Mouse (Mus musculus) left cerebral cortex, postnatal 10 days (tissue): ENCODE data around the gene Rgs13. TPM values are rescaled to one million over a fixed set of nuclear protein-coding genes. Genes with fewer than 3 reads are reported as not detected.

Source experiments
- DNase-seq, 2 experiments: peaks; one replicate each; pipeline ENCODE4 v3.0.0; 2021 to 2022; ENCODE audit warnings: low spot score in 2 of 2, mixed read lengths in 1 of 2; ENCODE audit errors: extremely low spot score in 1 of 2
- intact Hi-C: fragments of 180-260 bp; cut with DNase I; formaldehyde crosslinking; loops from one replicate; pipeline ENCODE4 v1.15.1; 2025
- total RNA-seq, 2 experiments: library from RNA; stranded (reverse); gene quantifications; 2 replicates each; pipeline ENCODE4 v1.2.3; 2021

Rgs13 gene
- total RNA-seq, result 1 to 10 TPM; 2.7 to 2.9 TPM

GRCm38 (mm10) chr1:144177166-144177565 is at the start of gene Rgs13:
TSS of gene Rgs13 (minus strand) at chr1:144177372.
- no peak for DNase-seq
- intact Hi-C loops, result no loop called here

GRCm38 (mm10) chr1:144215230-144215629 is 38.1 kb upstream of the Rgs13 start:
- no peak for DNase-seq
- intact Hi-C loops, result no loop called here

GRCm38 (mm10) chr1:144210912-144211311 is 33.7 kb upstream of the Rgs13 start:
- DNase-seq, result no peak
- intact Hi-C loops, result no loop called here

- intact Hi-C loops, result no loop called here
- no peak for DNase-seq
Measured at GRCm38 (mm10) chr1:144206281-144207061, 29.3 kb upstream of the Rgs13 start.

GRCm38 (mm10) chr1:144204766-144205165 is 27.6 kb upstream of the Rgs13 start:
- DNase-seq, result no peak
- intact Hi-C loops, result no loop called here

- no peak for DNase-seq
- intact Hi-C loops, result no loop called here
Measured at GRCm38 (mm10) chr1:144202939-144203338, 25.8 kb upstream of the Rgs13 start.

- DNase-seq, result no peak
- intact Hi-C loops, result no loop called here
Measured at GRCm38 (mm10) chr1:144200496-144200895, 23.3 kb upstream of the Rgs13 start.

GRCm38 (mm10) chr1:144199538-144199937 is 22.4 kb upstream of the Rgs13 start:
- intact Hi-C loops, result loop anchor here (5.0 to 10.0 kb wide), 2 partner anchors 178 to 395 kb away; no protein-coding TSS in a partner anchor
- no peak for DNase-seq

GRCm38 (mm10) chr1:144197684-144198083 is 20.5 kb upstream of the Rgs13 start:
- peak in 1 of 2 experiments; percentile 28 for DNase-seq
- intact Hi-C loops, result loop anchor here (5.0 to 10.0 kb wide), 2 partner anchors 180 to 393 kb away; no protein-coding TSS in a partner anchor

- intact Hi-C loops, result no loop called here
- no peak for DNase-seq
Measured at GRCm38 (mm10) chr1:144186655-144187396, 9.7 kb upstream of the Rgs13 start.

GRCm38 (mm10) chr1:144184955-144185715 is 8.0 kb upstream of the Rgs13 start:
- DNase-seq, result no peak
- intact Hi-C loops, result no loop called here

GRCm38 (mm10) chr1:144183622-144184021 is 6.5 kb upstream of the Rgs13 start:
- intact Hi-C loops, result no loop called here
- no peak for DNase-seq

GRCm38 (mm10) chr1:144179559-144179958 is 2.4 kb upstream of the Rgs13 start:
- no peak for DNase-seq

GRCm38 (mm10) chr1:144178281-144178957 is 1.2 kb upstream of the Rgs13 start:
- intact Hi-C loops, result no loop called here
- DNase-seq, result no peak

More at GRCm38 (mm10) chr1:144179559-144179958, 2.4 kb upstream of the Rgs13 start:
- intact Hi-C loops, result no loop called here

GRCm38 (mm10) chr1:144177620-144178019 is 448 bp upstream of the Rgs13 start:
- intact Hi-C loops, result no loop called here
- no peak for DNase-seq

GRCm38 (mm10) chr1:144174760-144175159 is 2.4 kb downstream of the Rgs13 start:
- intact Hi-C loops, result no loop called here
- no peak for DNase-seq

- DNase-seq, result no peak
- intact Hi-C loops, result no loop called here
Measured at GRCm38 (mm10) chr1:144173568-144174036, 3.6 kb downstream of the Rgs13 start.

GRCm38 (mm10) chr1:144168921-144169320 is 8.3 kb downstream of the Rgs13 start:
- no peak for DNase-seq
- intact Hi-C loops, result no loop called here

- intact Hi-C loops, result no loop called here
Measured at GRCm38 (mm10) chr1:144167761-144168160, 9.4 kb downstream of the Rgs13 start.

More at GRCm38 (mm10) chr1:144167761-144168160, 9.4 kb downstream of the Rgs13 start:
- DNase-seq, result no peak
